Mouse (Mus musculus): ENCODE data around the gene Pus7l. TPM values are rescaled to one million over a fixed set of nuclear protein-coding genes. Genes with fewer than 3 reads are reported as not detected.
"Not testable (repeated sequence)": the region's sequence is repeated elsewhere in the genome, so short reads cannot be mapped to it uniquely, and the experiment has no call there.

Pus7l gene
- polyA plus RNA-seq, 1 experiment: 1.7 TPM

DNA sequence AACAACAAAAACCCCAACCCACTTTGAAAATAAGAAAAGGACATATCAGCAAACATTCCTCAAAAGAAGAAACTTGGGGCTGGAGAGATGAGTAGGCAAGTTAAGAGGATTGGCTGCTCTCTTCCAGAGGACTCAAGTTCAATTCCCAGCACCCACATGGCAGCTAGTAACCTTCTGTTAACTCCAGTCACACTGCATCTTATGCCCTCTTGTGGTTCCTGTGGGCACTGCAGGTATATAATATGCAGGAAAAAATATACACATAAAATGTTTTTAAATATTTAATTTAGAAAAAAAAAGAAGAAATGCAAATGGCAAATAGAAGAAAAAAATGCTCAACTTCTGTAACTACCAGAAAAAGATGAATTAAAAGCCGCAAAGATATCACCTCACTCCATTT, 48.9 kb downstream of the Pus7l start:
- Histone ChIP-seq H3K27ac (ENCODE audit: insufficient read depth, low read depth, low read length) (no peak overlapping the region), H3K36me3 (ENCODE audit: control insufficient read depth, insufficient read depth, low read length) (no peaks in the 10 kb centered on the region), H3K4me3 (ENCODE audit: insufficient read depth, low read depth, low read length) (no peak overlapping the region), H3K27me3 (replicated peaks; ENCODE audit: control insufficient read depth, insufficient read depth, low read length) (no peaks in the 10 kb centered on the region), H3K4me1 (ENCODE audit: control insufficient read depth, insufficient read depth, low read length) (no peaks in the 10 kb centered on the region)
- 98% methylated on average over 1 of the region's 1 CpGs for WGBS
- DNase-seq: no peak
- no peak for TF ChIP-seq POLR2A (IDR thresholded peaks at IDR 0.05; ENCODE audit: low read depth, low read length)
- no peak for TF ChIP-seq CTCF (conservative IDR thresholded peaks at IDR 0.05; ENCODE audit: insufficient read depth, insufficient read length, low read depth, low read length)

- Histone ChIP-seq H3K27ac (ENCODE audit: insufficient read depth, low read depth, low read length) (no peak overlapping the region), H3K4me1 (ENCODE audit: control insufficient read depth, insufficient read depth, low read length) (no peaks in the 10 kb centered on the region), H3K4me3 (ENCODE audit: insufficient read depth, low read depth, low read length) (no peak overlapping the region), H3K27me3 (replicated peaks; ENCODE audit: control insufficient read depth, insufficient read depth, low read length) (no peaks in the 10 kb centered on the region), H3K36me3 (ENCODE audit: control insufficient read depth, insufficient read depth, low read length) (no peaks in the 10 kb centered on the region)
- 84% methylated on average over 2 of the region's 2 CpGs for WGBS
- DNase-seq: no peak
- TF ChIP-seq POLR2A (IDR thresholded peaks at IDR 0.05; ENCODE audit: low read depth, low read length) (no peak), CTCF (conservative IDR thresholded peaks at IDR 0.05; ENCODE audit: insufficient read depth, insufficient read length, low read depth, low read length) (no peak)
Measured at GRCm38 (mm10) chr15:94489433-94489832, 53.9 kb downstream of the Pus7l start.

GRCm38 (mm10) chr15:94488028-94488427, 55.3 kb downstream of the Pus7l start:
- not testable (repeated sequence) for H3K4me3 ChIP-seq (ENCODE audit: insufficient read depth, low read depth, low read length); H3K36me3 ChIP-seq (ENCODE audit: control insufficient read depth, insufficient read depth, low read length); H3K27me3 ChIP-seq (replicated peaks; ENCODE audit: control insufficient read depth, insufficient read depth, low read length); H3K27ac ChIP-seq (ENCODE audit: insufficient read depth, low read depth, low read length); DNase-seq; H3K4me1 ChIP-seq (ENCODE audit: control insufficient read depth, insufficient read depth, low read length)
- WGBS: 81% methylated on average over 2 of the region's 2 CpGs

- no peak for DNase-seq
- Histone ChIP-seq H3K27ac (ENCODE audit: insufficient read depth, low read depth, low read length) (no peak overlapping the region), H3K36me3 (ENCODE audit: control insufficient read depth, insufficient read depth, low read length) (no peaks in the 10 kb centered on the region), H3K27me3 (replicated peaks; ENCODE audit: control insufficient read depth, insufficient read depth, low read length) (no peaks in the 10 kb centered on the region; the same call in 1 of the 2 replicates), H3K4me3 (ENCODE audit: insufficient read depth, low read depth, low read length) (no peak overlapping the region), H3K4me1 (ENCODE audit: control insufficient read depth, insufficient read depth, low read length) (no peaks in the 10 kb centered on the region)
- TF ChIP-seq CTCF (conservative IDR thresholded peaks at IDR 0.05; ENCODE audit: insufficient read depth, insufficient read length, low read depth, low read length): no peak
- no peak for TF ChIP-seq POLR2A (IDR thresholded peaks at IDR 0.05; ENCODE audit: low read depth, low read length)
- WGBS: 97% methylated on average over 2 of the region's 2 CpGs
Measured at GRCm38 (mm10) chr15:94482555-94482954, 60.8 kb downstream of the Pus7l start.

- no peak for DNase-seq
- 87% methylated on average over 4 of the region's 4 CpGs for WGBS
- no peaks in the 10 kb centered on the region for H3K36me3 ChIP-seq (ENCODE audit: control insufficient read depth, insufficient read depth, low read length)
- no peaks in the 10 kb centered on the region; the same call in 1 of the 2 replicates for H3K27me3 ChIP-seq (replicated peaks; ENCODE audit: control insufficient read depth, insufficient read depth, low read length)
- no peak overlapping the region for H3K27ac ChIP-seq (ENCODE audit: insufficient read depth, low read depth, low read length)
- H3K4me3 ChIP-seq (ENCODE audit: insufficient read depth, low read depth, low read length): no peak overlapping the region
- H3K4me1 ChIP-seq (ENCODE audit: control insufficient read depth, insufficient read depth, low read length): no peaks in the 10 kb centered on the region
- no peak for TF ChIP-seq POLR2A (IDR thresholded peaks at IDR 0.05; ENCODE audit: low read depth, low read length)
- TF ChIP-seq CTCF (conservative IDR thresholded peaks at IDR 0.05; ENCODE audit: insufficient read depth, insufficient read length, low read depth, low read length): no peak
Measured at GRCm38 (mm10) chr15:94480792-94481191, 62.6 kb downstream of the Pus7l start.

- WGBS: 86% methylated on average over 5 of the region's 5 CpGs
- Histone ChIP-seq H3K27me3 (replicated peaks; ENCODE audit: control insufficient read depth, insufficient read depth, low read length) (no peaks in the 10 kb centered on the region; the same call in 1 of the 2 replicates), H3K4me1 (ENCODE audit: control insufficient read depth, insufficient read depth, low read length) (no peaks in the 10 kb centered on the region), H3K4me3 (ENCODE audit: insufficient read depth, low read depth, low read length) (no peak overlapping the region), H3K36me3 (ENCODE audit: control insufficient read depth, insufficient read depth, low read length) (no peaks in the 10 kb centered on the region), H3K27ac (ENCODE audit: insufficient read depth, low read depth, low read length) (no peak overlapping the region)
- no peak for TF ChIP-seq CTCF (conservative IDR thresholded peaks at IDR 0.05; ENCODE audit: insufficient read depth, insufficient read length, low read depth, low read length)
- no peak for TF ChIP-seq POLR2A (IDR thresholded peaks at IDR 0.05; ENCODE audit: low read depth, low read length)
- no peak for DNase-seq
Measured at GRCm38 (mm10) chr15:94480248-94480647, 63.1 kb downstream of the Pus7l start.

DNA sequence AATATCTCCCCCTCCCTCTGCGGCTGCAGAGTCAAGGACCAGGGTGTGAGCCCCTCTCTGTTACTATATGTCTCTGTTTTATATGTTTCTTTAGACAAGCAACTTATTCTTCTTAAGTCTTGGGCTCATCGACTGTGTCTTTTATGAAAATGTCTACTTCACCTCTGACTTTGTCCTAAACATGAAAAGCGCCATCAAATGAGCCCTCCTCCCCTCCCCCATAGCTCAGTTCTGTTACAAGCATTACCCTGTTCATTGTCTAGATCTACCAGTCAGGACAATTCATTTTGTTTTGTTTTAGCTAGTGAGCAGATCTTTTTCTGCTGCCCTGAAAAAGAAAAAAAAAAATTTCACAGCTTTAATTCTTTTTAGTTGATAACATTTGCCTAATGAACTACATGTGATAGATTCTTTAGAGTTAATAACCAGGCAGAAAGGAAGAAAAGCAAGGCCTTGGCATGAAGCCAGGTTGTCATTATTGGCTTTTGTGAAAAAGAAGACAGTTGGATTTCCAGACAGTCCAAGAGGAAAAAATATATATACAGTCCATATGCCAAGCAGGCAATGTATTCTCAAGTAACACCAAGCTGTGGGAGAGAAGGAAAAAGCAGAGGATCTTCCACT, 63.7 kb downstream of the Pus7l start:
- DNase-seq: no peak
- Histone ChIP-seq H3K27ac (ENCODE audit: insufficient read depth, low read depth, low read length) (no peak overlapping the region), H3K4me3 (ENCODE audit: insufficient read depth, low read depth, low read length) (no peak overlapping the region), H3K27me3 (replicated peaks; ENCODE audit: control insufficient read depth, insufficient read depth, low read length) (no peaks in the 10 kb centered on the region; the same call in 1 of the 2 replicates), H3K4me1 (ENCODE audit: control insufficient read depth, insufficient read depth, low read length) (no peaks in the 10 kb centered on the region), H3K36me3 (ENCODE audit: control insufficient read depth, insufficient read depth, low read length) (no peaks in the 10 kb centered on the region)
- TF ChIP-seq POLR2A (IDR thresholded peaks at IDR 0.05; ENCODE audit: low read depth, low read length) (no peak), CTCF (conservative IDR thresholded peaks at IDR 0.05; ENCODE audit: insufficient read depth, insufficient read length, low read depth, low read length) (no peak)
- 90% methylated on average over 3 of the region's 3 CpGs for WGBS

Data from kidney, adult 2 months (tissue).